Mouse (Mus musculus): ENCODE results near the gene Zwilch.

GRCm38 (mm10) chr9:64216641-64217040 lies 43.7 kb upstream of the Zwilch start:
- TF ChIP-seq FLI1 (IDR thresholded peaks at IDR 0.05; ENCODE audit: low read length): no peak
- TF ChIP-seq GATA1 (IDR thresholded peaks at IDR 0.05; ENCODE audit: borderline replicate concordance, low read length): no peak
